Mouse (Mus musculus) urinary bladder, postnatal 4 days (tissue): ENCODE data around the gene Ergic1.

Experiments
- DNase-seq, 2 experiments: peaks; one replicate each; pipeline ENCODE4 v3.0.0; 2021 to 2022; ENCODE audit warnings: low spot score in 2 of 2

Ergic1 gene

GRCm38 (mm10) chr17:26628936-26629335 lies 67.6 kb downstream of the Ergic1 start:
- DNase-seq, result no peak

- DNase-seq, result no peak
Observed at GRCm38 (mm10) chr17:26631811-26632327, 70.6 kb downstream of the Ergic1 start.

GRCm38 (mm10) chr17:26633186-26633585 lies 71.9 kb downstream of the Ergic1 start:
- no peak for DNase-seq

GRCm38 (mm10) chr17:26633926-26634325 lies 72.6 kb downstream of the Ergic1 start:
- no peak for DNase-seq

- no peak for DNase-seq
Observed at GRCm38 (mm10) chr17:26634539-26634938, 73.2 kb downstream of the Ergic1 start.

- DNase-seq, result no peak
Observed at GRCm38 (mm10) chr17:26635951-26636350, 74.7 kb downstream of the Ergic1 start.

GRCm38 (mm10) chr17:26637851-26638250 lies 76.6 kb downstream of the Ergic1 start:
- DNase-seq, result no peak

- DNase-seq, result peak; percentile 67 to 84
Observed at GRCm38 (mm10) chr17:26638655-26639054, 77.4 kb downstream of the Ergic1 start.

GRCm38 (mm10) chr17:26639791-26640190 lies 78.5 kb downstream of the Ergic1 start:
- no peak for DNase-seq

GRCm38 (mm10) chr17:26640286-26640740 lies 79.0 kb downstream of the Ergic1 start:
- DNase-seq, result no peak

- no peak for DNase-seq
Observed at GRCm38 (mm10) chr17:26643456-26643855, 82.2 kb downstream of the Ergic1 start.

GRCm38 (mm10) chr17:26643993-26644392 lies 82.7 kb downstream of the Ergic1 start:
- DNase-seq, result no peak

GRCm38 (mm10) chr17:26644509-26645410 lies 83.5 kb downstream of the Ergic1 start:
- DNase-seq, result no peak

- DNase-seq, result no peak
Observed at GRCm38 (mm10) chr17:26645411-26645854, 84.1 kb downstream of the Ergic1 start.

- DNase-seq, result peak in 1 of 2 experiments; percentile 46
Observed at GRCm38 (mm10) chr17:26647283-26647682, 86.0 kb downstream of the Ergic1 start.

GRCm38 (mm10) chr17:26649565-26649964 lies 88.3 kb downstream of the Ergic1 start:
- no peak for DNase-seq

- DNase-seq, result no peak
Observed at GRCm38 (mm10) chr17:26650451-26651363, 89.4 kb downstream of the Ergic1 start.

- DNase-seq, result no peak
Observed at GRCm38 (mm10) chr17:26658854-26659572, 97.7 kb downstream of the Ergic1 start.

- no peak for DNase-seq
Observed at GRCm38 (mm10) chr17:26659573-26659915, 98.3 kb downstream of the Ergic1 start.

- peak; percentile 69 to 82 for DNase-seq
Observed at GRCm38 (mm10) chr17:26660192-26660912, 99.1 kb downstream of the Ergic1 start.

GRCm38 (mm10) chr17:26662204-26662603 lies 100.9 kb downstream of the Ergic1 start:
- DNase-seq, result no peak
